12 mouse cellular contexts compared by ENCODE assay signal in genomic region chr7:128009715-128010340, GRCm38 (mm10). TPM values are rescaled to one million over a fixed set of nuclear protein-coding genes. Genes with fewer than 3 reads are reported as not detected.
DNase-seq lines count a peak whose midpoint lies in the region; ATAC-seq and TF ChIP-seq lines count a peak whose summit lies in the region.
"Had no signal": no experiment of that assay in that cellular context is flagged by ENCODE, and none has a peak within 500 bp of the region (broad histone marks: within the 10 kb centered on the region; RNA-seq: fewer than 3 reads in every experiment).

No protein-coding gene starts in this region.

- no peaks in the 10 kb centered on the region for H3K9me3 ChIP-seq in intestine, embryonic 14.5 days (ENCODE audit: control insufficient read depth, low read length)
- no peaks in the 10 kb centered on the region for H3K9me3 ChIP-seq in intestine, postnatal 0 days (ENCODE audit: control insufficient read depth)
- H3K9me3 ChIP-seq in kidney, postnatal 0 days (replicated peaks; ENCODE audit: low read length), result no peaks in the 10 kb centered on the region
- no peaks in the 10 kb centered on the region for H3K9me3 ChIP-seq in midbrain, embryonic 13.5 days

- no peak for ATAC-seq in intestine, embryonic 14.5 days (replicated peaks; ENCODE audit: low FRiP score, low TSS enrichment, low read depth)
- ATAC-seq in intestine, postnatal 0 days, result no peak
- 0 out of 2 replicates have a peak, but pooled peaks have one; percentile 45 for ATAC-seq in kidney, postnatal 0 days (replicated peaks; ENCODE audit: low FRiP score, low read depth)
- ATAC-seq in midbrain, embryonic 13.5 days, result no peak

- no peak overlapping the region for H3K4me3 ChIP-seq in intestine, embryonic 14.5 days (ENCODE audit: low read depth, low read length)
- H3K4me3 ChIP-seq in intestine, postnatal 0 days (ENCODE audit: low read depth, low read length), result no peak overlapping the region
- H3K4me3 ChIP-seq in kidney, postnatal 0 days (replicated peaks; ENCODE audit: low read depth, low read length), result no peak overlapping the region
- no peak overlapping the region for H3K4me3 ChIP-seq in midbrain, embryonic 13.5 days (replicated peaks)

- H3K36me3 ChIP-seq in intestine, embryonic 14.5 days (ENCODE audit: control insufficient read depth, insufficient read depth, low read length), result no peaks in the 10 kb centered on the region
- H3K36me3 ChIP-seq in intestine, postnatal 0 days (ENCODE audit: control insufficient read depth, insufficient read depth), result no peaks in the 10 kb centered on the region
- H3K36me3 ChIP-seq in kidney, postnatal 0 days (ENCODE audit: insufficient read depth, low read length), result no peaks in the 10 kb centered on the region
- H3K36me3 ChIP-seq in midbrain, embryonic 13.5 days, result no peaks in the 10 kb centered on the region

- no peak overlapping the region for H3K9ac ChIP-seq in intestine, embryonic 14.5 days (ENCODE audit: low read length)
- no peak overlapping the region for H3K9ac ChIP-seq in intestine, postnatal 0 days (ENCODE audit: low read depth, low read length)
- no peak overlapping the region for H3K9ac ChIP-seq in kidney, postnatal 0 days (ENCODE audit: low read depth, low read length)
- no peak overlapping the region for H3K9ac ChIP-seq in midbrain, embryonic 13.5 days (replicated peaks)

- no peak overlapping the region for H3K27ac ChIP-seq in intestine, embryonic 14.5 days (ENCODE audit: low read depth)
- no peak overlapping the region for H3K27ac ChIP-seq in intestine, postnatal 0 days (ENCODE audit: low read depth, low read length)
- no peak overlapping the region for H3K27ac ChIP-seq in kidney, postnatal 0 days
- no peak overlapping the region for H3K27ac ChIP-seq in midbrain, embryonic 13.5 days

- H3K4me1 ChIP-seq in intestine, embryonic 14.5 days (replicated peaks; ENCODE audit: control insufficient read depth, insufficient read depth, low read length), result peaks cover 6% of the 10 kb centered on the region
- peaks cover 7% of the 10 kb centered on the region; the same call in 1 of the 2 replicates for H3K4me1 ChIP-seq in intestine, postnatal 0 days (replicated peaks; ENCODE audit: control insufficient read depth, insufficient read depth, low read length)
- H3K4me1 ChIP-seq in kidney, postnatal 0 days (replicated peaks; ENCODE audit: insufficient read depth, low read length), result no peaks in the 10 kb centered on the region; the same call in 1 of the 2 replicates
- peaks cover 2% of the 10 kb centered on the region; the same call in 1 of the 2 replicates for H3K4me1 ChIP-seq in midbrain, embryonic 13.5 days (replicated peaks)

- no peak for TF ChIP-seq CTCF in intestine, postnatal 0 days (IDR thresholded peaks at IDR 0.05; ENCODE audit: low read depth)
- no peak for TF ChIP-seq CTCF in kidney, postnatal 0 days (IDR thresholded peaks at IDR 0.05; ENCODE audit: low read depth)

- no peaks in the 10 kb centered on the region for H3K27me3 ChIP-seq in intestine, embryonic 14.5 days (replicated peaks; ENCODE audit: control insufficient read depth, insufficient read depth, low read length)
- no peaks in the 10 kb centered on the region for H3K27me3 ChIP-seq in intestine, postnatal 0 days (replicated peaks; ENCODE audit: control insufficient read depth, insufficient read depth, low read length)
- no peaks in the 10 kb centered on the region for H3K27me3 ChIP-seq in kidney, postnatal 0 days (ENCODE audit: insufficient read depth, low read length)
- H3K27me3 ChIP-seq in midbrain, embryonic 13.5 days, result 0 out of 2 replicates have a peak, but pooled peaks cover under 1% of the 10 kb centered on the region

- WGBS in intestine, embryonic 14.5 days, result 50% methylated on average over 40 of the region's 40 CpGs
- 54% methylated on average over 40 of the region's 40 CpGs for WGBS in intestine, postnatal 0 days
- WGBS in kidney, postnatal 0 days, result 54% methylated on average over 40 of the region's 40 CpGs
- 55% methylated on average over 40 of the region's 40 CpGs for WGBS in midbrain, embryonic 13.5 days

- 0 out of 2 replicates have a peak overlapping the region, but pooled peaks have one; percentile 14 for H3K4me2 ChIP-seq in intestine, embryonic 14.5 days (ENCODE audit: low read length)
- H3K4me2 ChIP-seq in intestine, postnatal 0 days (replicated peaks; ENCODE audit: low read depth), result no peak overlapping the region; the same call in 1 of the 2 replicates
- H3K4me2 ChIP-seq in kidney, postnatal 0 days (ENCODE audit: low read length), result no peak overlapping the region
- H3K4me2 ChIP-seq in midbrain, embryonic 13.5 days (replicated peaks), result 0 out of 2 replicates have a peak overlapping the region, but pooled peaks have one; percentile 22

- DNase-seq in intestine, embryonic 14.5 days (ENCODE audit: low spot score), result peak; percentile 50
- DNase-seq in embryo, embryonic 11 days, result peak; percentile 23
- DNase-seq in kidney, postnatal 0 days (ENCODE audit: low spot score), result no peak
- no peak for DNase-seq in spleen, postnatal 4 days (ENCODE audit: low spot score in 2 of 2)
- DNase-seq in urinary bladder, postnatal 10 days (ENCODE audit: low spot score), result no peak
- DNase-seq in gastrocnemius, postnatal 14 days, result no peak
- DNase-seq: thymus, adult 2 months had no signal

- intact Hi-C loops in gastrocnemius, postnatal 14 days (cut with DNase I; ENCODE audit: low total_unique reads), result no loop called here

RNA-seq across cellular contexts. Expression of gene Trim72, which starts 6.1 kb away (rescaled TPM):
- 0.16 TPM in 1 of 2 replicates, not detected in the other for polyA plus RNA-seq in intestine, embryonic 14.5 days (2014; fragmentation: Nextera tagmentation; extraction: Ambion mirVana)
- polyA plus RNA-seq in intestine, postnatal 0 days (2015; fragmentation: Nextera tagmentation; extraction: Ambion mirVana), result 0.29 and 0.47 TPM in 2 replicates
- 0.11 TPM in 1 of 2 replicates, not detected in the other for polyA plus RNA-seq in kidney, postnatal 0 days (2015; fragmentation: Nextera tagmentation; extraction: Ambion mirVana)
- not detected in 2 replicates for polyA plus RNA-seq in midbrain, embryonic 13.5 days (2015; fragmentation: Nextera tagmentation; extraction: Ambion mirVana)
- 100 to 1,000 TPM; 246 TPM for total RNA-seq in gastrocnemius, postnatal 14 days (2021)

RNA-seq across cellular contexts. Expression of gene Pycard, which starts 16.2 kb away (rescaled TPM):
- polyA plus RNA-seq in intestine, embryonic 14.5 days (2014; fragmentation: Nextera tagmentation; extraction: Ambion mirVana), result 208 and 275 TPM in 2 replicates
- 537 and 545 TPM in 2 replicates for polyA plus RNA-seq in intestine, postnatal 0 days (2015; fragmentation: Nextera tagmentation; extraction: Ambion mirVana)
- 77.5 and 85.2 TPM in 2 replicates for polyA plus RNA-seq in kidney, postnatal 0 days (2015; fragmentation: Nextera tagmentation; extraction: Ambion mirVana)
- 3.9 and 4.1 TPM in 2 replicates for polyA plus RNA-seq in midbrain, embryonic 13.5 days (2015; fragmentation: Nextera tagmentation; extraction: Ambion mirVana)
- total RNA-seq in gastrocnemius, postnatal 14 days (2021), result 1 to 10 TPM; 1.8 to 1.9 TPM

RNA-seq across cellular contexts. Expression of gene Fus, which starts 42.6 kb away (rescaled TPM):
- polyA plus RNA-seq in intestine, embryonic 14.5 days (2014; fragmentation: Nextera tagmentation; extraction: Ambion mirVana), result 52.5 and 59.5 TPM in 2 replicates
- 120 and 132 TPM in 2 replicates for polyA plus RNA-seq in intestine, postnatal 0 days (2015; fragmentation: Nextera tagmentation; extraction: Ambion mirVana)
- 262 and 271 TPM in 2 replicates for polyA plus RNA-seq in kidney, postnatal 0 days (2015; fragmentation: Nextera tagmentation; extraction: Ambion mirVana)
- 415 and 452 TPM in 2 replicates for polyA plus RNA-seq in midbrain, embryonic 13.5 days (2015; fragmentation: Nextera tagmentation; extraction: Ambion mirVana)
- 100 to 1,000 TPM; 111 to 123 TPM for total RNA-seq in gastrocnemius, postnatal 14 days (2021)

RNA-seq across cellular contexts. Expression of gene Itgam, which starts 52.6 kb away (rescaled TPM):
- polyA plus RNA-seq in intestine, embryonic 14.5 days (2014; fragmentation: Nextera tagmentation; extraction: Ambion mirVana), result 0.94 and 1.7 TPM in 2 replicates
- 0.70 and 0.88 TPM in 2 replicates for polyA plus RNA-seq in intestine, postnatal 0 days (2015; fragmentation: Nextera tagmentation; extraction: Ambion mirVana)
- polyA plus RNA-seq in kidney, postnatal 0 days (2015; fragmentation: Nextera tagmentation; extraction: Ambion mirVana), result 0.66 and 0.79 TPM in 2 replicates
- 0.58 and 0.71 TPM in 2 replicates for polyA plus RNA-seq in midbrain, embryonic 13.5 days (2015; fragmentation: Nextera tagmentation; extraction: Ambion mirVana)
- total RNA-seq in gastrocnemius, postnatal 14 days (2021), result 1 to 10 TPM; 1.7 to 1.8 TPM
- total RNA-seq: MEL had no signal

RNA-seq across cellular contexts. Expression of gene Gm49368, which starts 52.7 kb away (rescaled TPM):
- 0.04 TPM in 1 of 2 replicates, not detected in the other for polyA plus RNA-seq in intestine, embryonic 14.5 days (2014; fragmentation: Nextera tagmentation; extraction: Ambion mirVana)
- not detected in 2 replicates for polyA plus RNA-seq in intestine, postnatal 0 days (2015; fragmentation: Nextera tagmentation; extraction: Ambion mirVana)
- 0.03 TPM in 1 of 2 replicates, not detected in the other for polyA plus RNA-seq in kidney, postnatal 0 days (2015; fragmentation: Nextera tagmentation; extraction: Ambion mirVana)
- not detected in 2 replicates for polyA plus RNA-seq in midbrain, embryonic 13.5 days (2015; fragmentation: Nextera tagmentation; extraction: Ambion mirVana)
- total RNA-seq in gastrocnemius, postnatal 14 days (2021), result not detected
- total RNA-seq: layer of hippocampus, postnatal 10 days; MEL had no signal
- polyA plus RNA-seq: brain, embryonic 14.5 days had no signal

Comparison
In these comparisons a context has a peak if more than half of its experiments do, and no peak if none do; other contexts are left out.
1. H3K4me2 ChIP-seq: peak in intestine, embryonic 14.5 days (single experiment) and midbrain, embryonic 13.5 days (single experiment); none in intestine, postnatal 0 days (single experiment) and kidney, postnatal 0 days (single experiment).
2. DNase-seq: peak in intestine, embryonic 14.5 days (single experiment) and embryo, embryonic 11 days (single experiment); none in kidney, postnatal 0 days (single experiment), spleen, postnatal 4 days (0 of 2), urinary bladder, postnatal 10 days (single experiment) and gastrocnemius, postnatal 14 days (single experiment).
3. RNA of gene Pycard, which starts 16.2 kb away (polyA plus RNA-seq): 537 to 545 TPM in intestine, postnatal 0 days, 208 to 275 TPM in intestine, embryonic 14.5 days and 77.5 to 85.2 TPM in kidney, postnatal 0 days; 3.9 to 4.1 TPM in midbrain, embryonic 13.5 days; every median in the first group is over 10 times any median in the second.